Mouse (Mus musculus): ENCODE data around the gene Olfr1047. TPM values are rescaled to one million over a fixed set of nuclear protein-coding genes. Genes with fewer than 3 reads are reported as not detected.
"Not testable (repeated sequence)": the region's sequence is repeated elsewhere in the genome, so short reads cannot be mapped to it uniquely, and the experiment has no call there.

Olfr1047 gene
- polyA plus RNA-seq (2016; fragmentation: Nextera tagmentation; extraction: Ambion mirVana): not detected in 2 replicates

GRCm38 (mm10) chr2:86231301-86231700 is at the start of gene Olfr1047:
Gene Olfr1047 (minus strand): TSS chr2:86231401.
- Histone ChIP-seq H3K36me3 (no peaks in the 10 kb centered on the region), H3K27me3 (replicated peaks) (no peaks in the 10 kb centered on the region), H3K9me3 (replicated peaks) (no peaks in the 10 kb centered on the region), H3K4me1 (replicated peaks) (no peaks in the 10 kb centered on the region), H3K4me2 (no peak within 1 kb of the TSS), H3K4me3 (no peak within 1 kb of the TSS), H3K9ac (no peak within 1 kb of the TSS), H3K27ac (ENCODE audit: poor library complexity, severe bottlenecking) (no peak within 1 kb of the TSS)
- WGBS: 79% methylated on average over 1 of the region's 1 CpGs
- no peak for ATAC-seq (ENCODE audit: insufficient number of reproducible peaks, low FRiP score)

GRCm38 (mm10) chr2:86278988-86279387 is 47.8 kb upstream of the Olfr1047 start, which contains the start of gene Olfr1051:
Gene Olfr1051 (minus strand): TSS chr2:86279088.
- H3K36me3 ChIP-seq; H3K27me3 ChIP-seq (replicated peaks); H3K9ac ChIP-seq; ATAC-seq (ENCODE audit: insufficient number of reproducible peaks, low FRiP score); H3K9me3 ChIP-seq (replicated peaks); H3K4me1 ChIP-seq (replicated peaks); H3K4me3 ChIP-seq; H3K4me2 ChIP-seq; H3K27ac ChIP-seq (ENCODE audit: poor library complexity, severe bottlenecking): not testable (repeated sequence)

GRCm38 (mm10) chr2:86258228-86258627 is 27.0 kb upstream of the Olfr1047 start, which contains the start of gene Olfr1049:
Gene Olfr1049 (minus strand): TSS chr2:86258328.
- H3K4me1 ChIP-seq (replicated peaks); H3K27ac ChIP-seq (ENCODE audit: poor library complexity, severe bottlenecking); ATAC-seq (ENCODE audit: insufficient number of reproducible peaks, low FRiP score); H3K9ac ChIP-seq; H3K4me3 ChIP-seq; H3K27me3 ChIP-seq (replicated peaks); H3K9me3 ChIP-seq (replicated peaks); H3K4me2 ChIP-seq; H3K36me3 ChIP-seq: not testable (repeated sequence)

GRCm38 (mm10) chr2:86240189-86240588 is 9.0 kb upstream of the Olfr1047 start, which contains the start of gene Olfr1048:
Gene Olfr1048 (minus strand): TSS chr2:86240289.
- no peak within 1 kb of the TSS for H3K4me2 ChIP-seq
- no peak within 1 kb of the TSS for H3K4me3 ChIP-seq
- no peaks in the 10 kb centered on the region for H3K4me1 ChIP-seq (replicated peaks)
- H3K36me3 ChIP-seq: no peaks in the 10 kb centered on the region
- no peak within 1 kb of the TSS for H3K27ac ChIP-seq (ENCODE audit: poor library complexity, severe bottlenecking)
- no peaks in the 10 kb centered on the region for H3K27me3 ChIP-seq (replicated peaks)
- H3K9me3 ChIP-seq (replicated peaks): no peaks in the 10 kb centered on the region
- H3K9ac ChIP-seq: no peak within 1 kb of the TSS
- no peak for ATAC-seq (ENCODE audit: insufficient number of reproducible peaks, low FRiP score)

- no peaks in the 10 kb centered on the region for H3K27me3 ChIP-seq (replicated peaks)
- H3K9ac ChIP-seq: no peak within 1 kb of the TSS
- H3K9me3 ChIP-seq (replicated peaks): no peaks in the 10 kb centered on the region
- no peaks in the 10 kb centered on the region for H3K4me1 ChIP-seq (replicated peaks)
- no peaks in the 10 kb centered on the region for H3K36me3 ChIP-seq
- H3K27ac ChIP-seq (ENCODE audit: poor library complexity, severe bottlenecking): no peak within 1 kb of the TSS
- no peak within 1 kb of the TSS for H3K4me3 ChIP-seq
- 70% methylated on average over 2 of the region's 2 CpGs for WGBS
- no peak for ATAC-seq (ENCODE audit: insufficient number of reproducible peaks, low FRiP score)
- H3K4me2 ChIP-seq: no peak within 1 kb of the TSS
Measured at GRCm38 (mm10) chr2:86219214-86219613, 12.0 kb downstream of the Olfr1047 start, which contains the start of gene Olfr1046. Gene Olfr1046 (minus strand): TSS chr2:86219314.

GRCm38 (mm10) chr2:86202909-86203308 is 28.3 kb downstream of the Olfr1047 start, which contains the start of gene Olfr1045:
Gene Olfr1045 (minus strand): TSS chr2:86203009.
- Histone ChIP-seq H3K27me3 (replicated peaks) (no peaks in the 10 kb centered on the region), H3K4me2 (no peak within 1 kb of the TSS), H3K4me3 (no peak within 1 kb of the TSS), H3K9ac (no peak within 1 kb of the TSS), H3K36me3 (no peaks in the 10 kb centered on the region), H3K9me3 (replicated peaks) (no peaks in the 10 kb centered on the region), H3K27ac (ENCODE audit: poor library complexity, severe bottlenecking) (no peak within 1 kb of the TSS), H3K4me1 (replicated peaks) (no peaks in the 10 kb centered on the region)
- ATAC-seq (ENCODE audit: insufficient number of reproducible peaks, low FRiP score): no peak

GRCm38 (mm10) chr2:86195863-86196262 is 35.3 kb downstream of the Olfr1047 start:
- Histone ChIP-seq H3K27me3 (replicated peaks) (no peaks in the 10 kb centered on the region), H3K4me3 (no peak overlapping the region), H3K27ac (ENCODE audit: poor library complexity, severe bottlenecking) (no peak overlapping the region), H3K9me3 (replicated peaks) (0 out of 2 replicates have a peak, but pooled peaks cover 7% of the 10 kb centered on the region), H3K4me2 (no peak overlapping the region), H3K4me1 (replicated peaks) (no peaks in the 10 kb centered on the region), H3K36me3 (no peaks in the 10 kb centered on the region), H3K9ac (no peak overlapping the region)
- WGBS: 35% methylated on average over 1 of the region's 1 CpGs
- no peak for ATAC-seq (ENCODE audit: insufficient number of reproducible peaks, low FRiP score)

- Histone ChIP-seq H3K4me3 (no peak within 1 kb of the TSS), H3K4me2 (no peak within 1 kb of the TSS), H3K27ac (ENCODE audit: poor library complexity, severe bottlenecking) (no peak within 1 kb of the TSS), H3K27me3 (replicated peaks) (no peaks in the 10 kb centered on the region), H3K9me3 (replicated peaks) (no peaks in the 10 kb centered on the region), H3K4me1 (replicated peaks) (no peaks in the 10 kb centered on the region), H3K36me3 (no peaks in the 10 kb centered on the region), H3K9ac (no peak within 1 kb of the TSS)
- no peak for ATAC-seq (ENCODE audit: insufficient number of reproducible peaks, low FRiP score)
Measured at GRCm38 (mm10) chr2:86185583-86185982, 45.6 kb downstream of the Olfr1047 start, which contains the start of gene Olfr52. Gene Olfr52 (minus strand): TSS chr2:86185683.

GRCm38 (mm10) chr2:86179950-86180349 is 51.3 kb downstream of the Olfr1047 start:
- H3K36me3 ChIP-seq: no peaks in the 10 kb centered on the region
- no peaks in the 10 kb centered on the region for H3K4me1 ChIP-seq (replicated peaks)
- no peak overlapping the region for H3K4me3 ChIP-seq
- H3K9me3 ChIP-seq (replicated peaks): no peaks in the 10 kb centered on the region
- H3K4me2 ChIP-seq: no peak overlapping the region
- H3K9ac ChIP-seq: no peak overlapping the region
- no peak for ATAC-seq (ENCODE audit: insufficient number of reproducible peaks, low FRiP score)
- WGBS: 81% methylated on average over 3 of the region's 3 CpGs
- H3K27me3 ChIP-seq (replicated peaks): no peaks in the 10 kb centered on the region
- no peak overlapping the region for H3K27ac ChIP-seq (ENCODE audit: poor library complexity, severe bottlenecking)

GRCm38 (mm10) chr2:86177720-86178119 is 53.5 kb downstream of the Olfr1047 start, which contains the start of gene Olfr1044:
Gene Olfr1044 (minus strand): TSS chr2:86177820.
- no peaks in the 10 kb centered on the region for H3K9me3 ChIP-seq (replicated peaks)
- no peaks in the 10 kb centered on the region for H3K27me3 ChIP-seq (replicated peaks)
- H3K36me3 ChIP-seq: no peaks in the 10 kb centered on the region
- no peak within 1 kb of the TSS for H3K4me3 ChIP-seq
- no peaks in the 10 kb centered on the region for H3K4me1 ChIP-seq (replicated peaks)
- H3K27ac ChIP-seq (ENCODE audit: poor library complexity, severe bottlenecking): no peak within 1 kb of the TSS
- ATAC-seq (ENCODE audit: insufficient number of reproducible peaks, low FRiP score): no peak
- no peak within 1 kb of the TSS for H3K9ac ChIP-seq
- no peak within 1 kb of the TSS for H3K4me2 ChIP-seq
